Mouse (Mus musculus): ENCODE results near the gene Fat3.
A peak's percentile ranks its signal among the peaks of the same experiment; 100 is the strongest.

Fat3 gene

DNA sequence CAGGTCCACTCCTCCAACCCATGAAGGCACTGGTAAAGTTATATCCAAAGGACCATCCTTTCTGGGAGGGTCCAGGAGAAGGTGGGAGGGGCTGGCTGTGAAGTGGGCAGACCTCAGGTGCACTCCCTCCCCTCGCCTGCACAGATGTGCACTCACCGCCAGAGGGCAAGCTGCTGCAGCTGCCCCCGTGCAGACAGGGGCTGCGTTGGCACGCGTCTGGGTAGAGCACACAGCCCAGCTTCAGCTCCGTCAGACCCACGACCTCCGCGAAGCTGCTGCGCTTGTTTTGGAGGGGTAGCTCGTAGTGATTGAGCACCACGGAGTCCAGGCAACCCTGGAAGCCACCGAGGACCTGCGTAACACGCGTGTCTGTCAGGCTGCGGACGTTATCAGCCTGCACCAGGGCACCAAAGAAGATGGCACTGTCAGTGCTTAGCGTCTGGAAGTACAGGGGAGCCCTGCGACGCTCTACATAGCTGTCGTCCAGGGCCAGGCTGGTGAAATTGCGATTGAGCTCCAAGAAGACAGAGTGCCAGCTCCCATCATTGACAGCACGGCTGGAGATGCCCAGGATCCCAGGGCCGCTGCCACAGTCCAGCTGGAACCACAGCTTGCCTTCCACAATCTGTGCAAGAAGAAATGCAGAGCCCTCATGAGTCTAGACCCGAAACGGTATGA, 563.1 kb downstream of the Fat3 start:
- DNase-seq = no peak

DNA sequence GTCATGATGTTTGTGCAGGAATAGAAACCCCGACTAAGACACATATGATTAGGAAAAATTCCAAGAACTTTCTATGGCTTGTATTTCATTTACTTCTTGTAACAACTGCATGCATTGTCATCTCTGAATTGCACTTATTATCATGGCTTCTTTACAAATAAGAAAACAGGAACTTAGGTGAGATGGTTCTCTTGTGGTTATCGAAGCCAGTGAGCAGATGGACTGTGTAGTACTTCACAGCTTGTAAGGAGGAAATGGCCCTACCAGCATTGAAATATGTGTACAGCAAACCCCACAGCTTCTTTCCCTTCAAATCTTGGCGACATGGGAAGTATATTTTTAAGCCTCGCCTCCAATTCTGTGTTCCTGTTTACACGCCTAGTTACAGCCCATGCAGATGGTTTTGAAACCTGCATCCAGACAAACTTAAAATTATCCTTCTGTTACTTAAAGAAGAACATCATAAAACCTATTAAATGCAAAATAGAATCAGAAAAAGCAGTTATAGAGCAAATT, 570.1 kb downstream of the Fat3 start:
- no peak for DNase-seq

DNA sequence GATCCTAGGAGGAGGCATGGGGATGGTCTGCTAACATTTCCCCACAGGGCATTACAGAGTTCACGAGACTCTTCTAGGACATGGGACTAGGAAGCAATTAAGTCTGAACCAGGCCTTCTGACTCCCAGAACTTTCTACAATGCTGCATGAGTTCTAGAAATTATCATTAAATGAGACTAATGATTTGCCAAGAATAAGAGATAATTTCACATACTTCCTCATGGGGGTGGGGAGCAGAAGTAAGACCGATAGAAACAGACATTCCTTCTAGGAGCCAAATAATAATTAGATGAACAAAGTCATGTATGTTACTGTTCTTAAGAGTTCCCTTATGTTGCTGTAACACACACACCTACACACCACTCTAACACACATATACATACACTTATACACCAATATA, 572.8 kb downstream of the Fat3 start:
- DNase-seq = no peak

DNA sequence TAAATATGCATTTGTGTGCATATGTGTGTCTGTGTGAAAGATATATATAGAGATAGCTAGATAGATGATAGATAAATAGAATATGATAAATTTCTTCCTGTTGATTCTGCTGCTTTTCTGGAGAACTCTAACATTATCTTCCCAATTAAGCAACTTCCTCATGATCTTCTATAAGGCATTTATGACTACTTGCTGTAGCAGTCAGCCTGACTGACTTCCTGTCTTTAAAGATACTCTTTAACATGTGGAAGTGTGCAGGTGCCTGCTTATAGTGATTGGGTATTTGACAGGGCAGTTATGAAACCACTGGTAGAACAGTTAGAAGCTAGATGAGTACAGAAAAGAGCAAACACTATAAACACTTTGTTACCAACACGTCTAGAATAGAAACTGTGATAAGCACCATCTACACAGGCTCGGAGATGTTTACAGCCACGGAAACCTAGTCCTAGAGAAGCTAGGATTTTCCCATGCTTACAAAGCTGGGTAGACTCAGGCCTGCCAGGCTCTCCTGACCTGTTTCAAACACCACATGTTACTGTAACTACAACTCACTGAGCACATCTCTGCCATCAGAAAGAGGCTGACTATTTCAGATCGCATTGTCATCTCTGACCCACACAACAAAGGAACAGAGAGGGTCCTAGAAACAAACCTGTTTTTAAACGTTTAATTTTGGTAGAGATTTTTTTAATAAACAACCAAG, 573.6 kb downstream of the Fat3 start:
- DNase-seq = no peak

DNA sequence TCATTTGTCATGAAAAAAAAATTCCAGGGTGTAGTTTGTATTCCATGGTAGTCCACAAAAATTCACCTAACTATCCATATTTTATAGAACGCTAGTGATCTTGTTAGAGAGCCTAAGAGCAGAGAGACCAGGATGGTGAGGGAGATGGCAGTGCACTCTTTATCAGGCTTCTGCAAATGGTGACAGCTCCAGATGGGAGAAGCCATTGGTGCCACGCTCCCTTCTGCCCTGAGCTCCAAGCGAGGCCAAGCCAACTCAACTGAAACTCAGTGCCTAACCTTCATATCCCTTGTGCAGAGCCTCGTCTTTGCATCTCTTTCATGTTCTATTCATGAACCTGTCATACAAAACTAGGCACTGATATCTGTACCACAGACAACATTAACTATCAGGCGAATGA, 575.8 kb downstream of the Fat3 start:
- no peak for DNase-seq

DNA sequence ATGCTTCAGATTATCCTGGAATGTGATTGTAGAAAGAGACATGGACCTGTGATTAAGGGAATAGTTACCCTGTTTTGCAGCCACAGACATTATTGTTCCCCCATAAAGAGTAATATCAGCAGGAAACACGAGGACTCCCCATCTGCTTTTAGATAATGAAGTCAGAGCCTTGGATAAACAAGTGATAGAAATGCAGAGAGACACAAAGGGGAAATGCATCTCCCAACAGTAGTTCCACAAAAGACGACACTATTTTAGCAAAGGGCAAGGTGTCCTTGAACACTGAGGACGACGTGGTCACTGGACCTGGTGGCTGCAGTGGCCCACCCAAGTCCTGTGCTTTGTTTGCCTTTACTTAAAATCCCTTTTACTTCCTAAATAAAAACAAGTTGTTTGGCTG, 580.8 kb downstream of the Fat3 start:
- no peak for DNase-seq

DNA sequence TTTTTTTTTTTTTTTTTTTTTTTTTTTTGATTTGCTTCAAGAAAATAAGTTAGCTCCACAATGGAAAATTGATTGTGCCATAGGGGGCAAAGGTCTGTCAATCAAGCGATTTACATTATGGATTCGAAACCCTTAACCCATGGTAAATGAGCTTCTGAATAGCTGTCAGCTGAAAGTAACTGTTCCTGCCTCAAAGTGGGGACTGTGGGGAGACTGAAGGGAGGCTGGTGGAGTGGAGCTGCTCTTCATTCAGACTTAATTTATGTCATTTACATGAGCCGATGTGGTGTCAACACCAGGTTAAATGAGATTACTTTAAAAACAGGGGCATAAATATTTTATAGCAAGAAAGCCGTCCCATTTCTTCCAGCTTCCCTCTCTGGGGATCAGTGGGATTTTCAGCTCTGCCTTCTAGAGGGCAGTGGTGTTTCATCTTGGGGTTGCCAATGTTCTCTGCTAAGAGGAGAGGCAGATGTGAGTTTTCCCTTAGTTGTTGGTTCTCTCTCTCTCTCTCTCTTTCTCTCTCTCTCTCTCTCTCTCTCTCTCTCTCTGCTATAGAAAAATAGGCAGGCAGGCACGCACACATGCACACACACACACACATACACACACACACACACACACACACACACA, 581.6 kb downstream of the Fat3 start:
- no peak for DNase-seq

DNA sequence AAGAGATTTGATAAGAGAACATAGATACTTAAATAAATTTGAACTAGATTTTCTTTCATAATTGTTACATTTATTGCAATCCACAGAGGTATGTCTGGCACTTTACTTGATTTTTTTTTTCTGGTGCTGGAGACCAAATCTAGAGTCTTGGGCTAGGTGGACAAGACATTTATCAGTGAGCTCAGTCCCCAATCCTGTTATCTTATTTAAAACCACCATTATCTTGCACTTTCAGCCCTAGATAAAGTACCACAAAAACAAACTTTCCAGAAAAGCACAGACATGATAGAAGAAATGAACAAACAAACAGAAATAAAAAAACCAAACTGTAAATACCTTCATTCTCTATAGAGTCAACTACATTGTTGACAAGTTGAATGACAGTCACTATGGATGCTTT, 584.5 kb downstream of the Fat3 start:
- no peak for DNase-seq

DNA sequence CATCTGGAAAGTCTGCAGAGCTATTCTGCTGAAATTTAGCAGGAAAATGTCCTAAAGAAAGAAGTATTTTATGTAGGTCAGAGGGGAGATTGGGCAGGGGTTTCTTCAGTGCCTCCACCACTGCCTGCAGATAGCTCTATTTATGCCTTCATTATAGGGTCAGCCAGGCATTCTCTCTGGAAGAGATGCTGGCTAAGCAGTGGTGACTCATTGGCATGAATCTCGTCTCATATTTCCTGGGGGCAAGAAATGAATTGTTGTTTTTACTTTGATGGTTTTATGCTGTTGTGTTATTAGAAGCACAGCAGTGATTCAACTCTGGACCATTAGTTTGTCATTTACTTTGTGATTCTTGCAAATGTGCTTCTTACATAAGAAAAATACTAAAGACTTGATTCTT, 588.4 kb downstream of the Fat3 start:
- DNase-seq = no peak

DNA sequence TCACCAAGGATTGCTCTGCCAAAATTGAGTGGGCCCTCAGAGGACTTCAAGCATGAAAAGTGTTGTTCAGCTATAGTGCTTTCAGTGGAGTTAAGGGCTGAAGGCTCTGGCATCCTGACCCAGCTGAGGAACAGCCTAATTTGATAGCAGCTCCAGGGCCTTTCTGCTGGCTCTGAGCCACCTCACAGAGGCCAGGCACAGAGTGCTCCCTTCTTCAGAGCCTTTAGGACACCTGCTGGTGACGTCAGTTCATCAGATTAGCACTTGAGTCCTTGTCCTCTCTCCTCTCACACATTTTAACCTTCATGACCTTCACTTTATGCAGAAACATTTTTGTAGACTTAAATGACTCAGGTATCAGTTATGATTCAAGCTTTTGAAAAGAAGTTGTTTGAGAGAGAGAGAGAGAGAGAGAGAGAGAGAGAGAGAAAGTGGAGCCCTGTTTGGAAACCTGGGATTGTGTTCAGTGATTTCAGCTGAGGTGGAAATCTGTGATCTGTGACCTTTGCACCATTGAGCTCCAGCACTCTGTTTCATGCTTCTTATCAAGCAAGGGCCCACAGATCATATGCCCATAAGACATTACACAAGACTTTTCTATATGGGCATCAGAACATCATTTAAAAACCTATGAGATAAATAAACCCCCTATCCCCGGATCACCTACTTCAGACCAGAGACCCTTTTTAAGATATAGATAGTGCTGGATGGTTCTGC, 591.5 kb downstream of the Fat3 start:
- no peak for DNase-seq

DNA sequence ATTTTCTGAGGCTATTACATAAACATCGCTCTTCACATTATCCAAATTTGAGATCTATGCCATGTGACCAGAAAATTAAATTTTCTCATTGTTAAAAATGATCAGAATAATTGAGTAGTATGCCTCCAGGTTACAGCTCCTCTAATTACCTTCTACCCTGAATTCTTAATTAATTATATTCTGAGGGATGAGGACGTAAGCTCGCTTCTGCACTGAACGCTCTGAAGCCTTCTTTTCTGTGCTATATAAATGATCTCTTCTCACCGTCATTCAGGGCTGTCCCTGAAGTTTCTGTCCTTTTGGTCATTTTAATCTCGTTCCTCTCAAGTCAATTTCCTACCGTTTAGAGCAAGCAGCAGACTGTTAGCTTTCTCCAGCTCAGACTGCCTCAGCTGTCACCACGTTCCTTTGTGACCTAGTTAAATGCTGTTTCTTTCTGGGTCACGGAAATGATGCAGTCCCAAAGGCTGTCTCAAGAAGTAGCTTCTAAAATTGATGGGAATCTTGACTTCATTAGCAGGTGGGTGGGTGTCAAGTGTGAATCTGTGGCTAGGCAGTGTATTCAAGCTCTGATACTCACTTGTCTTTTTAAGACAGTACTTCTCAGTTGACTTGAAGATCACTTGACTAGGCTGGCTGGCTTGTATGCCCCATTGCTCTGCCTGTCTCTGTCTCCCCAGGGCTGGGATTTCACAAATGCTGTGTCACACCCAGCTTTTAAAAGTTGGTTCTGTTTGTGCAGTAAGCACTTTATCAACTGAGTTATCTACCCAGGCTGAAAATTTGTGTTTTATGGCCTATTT, 596.9 kb downstream of the Fat3 start:
- DNase-seq = no peak

DNA sequence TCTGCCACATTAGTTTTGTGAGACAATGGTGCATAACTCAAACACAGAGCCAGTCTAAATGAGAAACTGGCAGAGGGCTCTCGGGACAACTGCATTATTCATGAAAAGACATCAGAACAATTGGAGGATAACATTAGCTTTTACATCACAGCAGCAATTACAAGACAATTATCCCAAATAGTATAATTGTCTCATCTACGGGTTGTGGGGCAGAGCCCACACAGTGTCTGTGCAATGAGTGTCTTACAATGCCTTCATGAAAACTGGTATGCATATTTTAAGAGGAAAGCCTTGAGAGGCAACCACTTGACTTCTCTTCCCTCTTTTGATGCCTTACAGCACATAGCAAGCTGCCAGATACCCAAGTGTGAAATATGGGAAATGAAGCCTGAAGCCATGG, 603.0 kb downstream of the Fat3 start:
- DNase-seq = no peak

DNA sequence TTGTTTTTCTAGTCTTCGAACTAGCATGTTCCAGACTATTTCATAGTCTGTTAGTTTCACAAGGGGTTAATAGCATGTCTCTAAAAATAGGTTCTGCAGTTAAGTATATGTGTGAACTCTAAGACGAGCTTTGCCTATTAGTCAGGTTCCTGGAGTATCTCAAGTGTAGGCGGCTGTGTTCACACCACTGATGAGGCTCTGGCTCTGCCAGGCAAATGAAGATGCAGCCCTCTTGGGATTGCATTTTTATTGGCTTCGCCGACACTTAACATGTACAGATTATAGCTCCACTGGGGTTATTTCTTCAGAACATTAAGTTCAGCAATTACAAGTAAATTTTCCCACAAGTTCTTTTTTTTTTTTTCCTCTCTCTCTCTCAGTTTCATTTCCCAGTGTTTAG, 614.3 kb downstream of the Fat3 start:
- no peak for DNase-seq

DNA sequence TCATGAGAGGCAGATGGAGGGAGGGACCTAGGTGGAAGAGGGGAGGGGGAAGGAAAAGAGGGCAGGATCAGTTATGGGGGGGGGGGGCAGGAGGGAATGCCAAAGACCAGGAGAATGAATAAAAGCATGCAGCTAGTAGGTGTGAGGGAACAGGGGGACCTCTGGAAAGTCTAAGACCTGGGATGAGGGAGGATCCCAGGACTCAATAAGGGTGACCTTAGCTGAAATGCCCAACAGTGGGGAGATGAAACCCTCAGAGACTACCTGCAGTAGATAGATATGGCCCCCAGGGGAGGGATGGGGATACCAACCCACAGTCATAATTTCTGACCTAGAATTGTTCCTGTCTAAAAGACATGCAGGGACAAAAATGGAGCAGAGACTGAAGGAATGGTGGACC, 620.3 kb downstream of the Fat3 start:
- no peak for DNase-seq

DNA sequence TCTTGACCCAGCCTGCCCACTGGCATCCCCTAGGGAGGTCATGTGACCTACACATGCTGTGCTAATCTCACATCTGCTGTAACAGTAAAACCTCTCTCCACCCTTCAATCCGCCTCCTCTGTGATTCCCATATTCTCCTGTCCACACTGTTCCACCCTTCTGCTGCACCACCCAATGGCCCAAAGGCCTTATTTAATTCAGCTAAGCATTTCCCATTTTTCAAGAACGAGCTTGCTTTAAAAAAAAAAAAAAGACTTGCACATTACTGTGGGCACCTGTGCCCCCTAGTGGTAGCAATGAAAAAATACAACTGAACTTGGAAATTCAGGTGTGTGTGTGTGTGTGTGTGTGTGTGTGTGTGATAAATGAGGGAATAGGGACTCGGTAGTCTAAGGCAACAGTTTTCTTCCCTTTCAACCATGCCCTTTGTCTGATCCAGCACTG, 620.9 kb downstream of the Fat3 start:
- DNase-seq = peak; percentile 8

DNA sequence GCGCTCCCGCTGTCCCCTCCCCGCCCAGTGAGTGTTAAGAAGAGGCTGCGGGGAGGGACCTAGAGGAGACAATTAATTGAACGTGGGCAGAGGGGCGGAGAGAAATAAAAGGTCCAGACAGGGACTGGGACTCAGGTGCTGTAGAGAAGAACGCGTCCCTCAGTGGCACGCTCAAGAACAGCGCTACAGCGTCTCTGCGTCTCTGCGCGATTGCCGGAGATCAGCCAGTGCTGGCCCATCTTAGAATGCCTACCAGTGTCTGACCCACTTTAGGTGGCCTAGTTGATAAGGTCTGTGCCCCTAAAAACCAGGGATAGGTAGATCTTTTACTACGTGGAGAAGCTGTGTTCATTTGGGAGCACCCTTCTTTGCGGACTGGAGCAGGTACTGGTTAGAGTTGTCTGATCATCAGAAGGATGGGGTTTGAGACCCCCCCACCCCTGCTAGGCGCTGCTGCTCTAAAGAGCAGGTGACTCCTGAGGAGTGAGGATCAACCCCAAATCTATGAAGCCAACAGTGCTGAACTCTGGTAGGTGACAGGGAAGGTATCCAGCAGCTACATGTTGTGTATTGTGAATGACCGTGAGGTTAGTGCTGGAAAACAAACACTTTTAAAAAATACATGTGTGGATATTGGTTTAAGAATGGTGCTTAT, 626.5 kb downstream of the Fat3 start, which contains the start of gene Mtnr1b:
Gene Mtnr1b (minus strand): TSS at position 51 of the 655 bp plus-strand sequence.
- DNase-seq = no peak

DNA sequence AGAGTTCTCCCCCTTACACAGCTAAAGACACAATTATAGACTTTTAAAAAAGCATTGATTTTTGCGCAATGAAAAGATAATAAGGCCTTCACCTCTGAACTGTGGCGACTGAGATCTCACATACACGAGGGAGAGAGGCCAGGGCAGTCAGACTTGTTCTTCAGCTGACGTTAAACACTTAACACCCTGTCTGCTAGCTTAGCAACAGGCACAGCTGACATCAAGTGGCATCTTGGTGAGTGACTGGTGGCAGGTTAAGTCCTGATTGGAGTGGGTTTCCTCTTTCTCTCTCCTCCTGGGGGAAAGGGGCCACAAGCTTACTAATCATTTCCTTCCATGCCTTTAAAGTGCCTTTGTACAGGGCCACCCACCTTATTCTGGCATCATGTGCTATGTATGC, 631.1 kb downstream of the Fat3 start:
- no peak for DNase-seq

DNA sequence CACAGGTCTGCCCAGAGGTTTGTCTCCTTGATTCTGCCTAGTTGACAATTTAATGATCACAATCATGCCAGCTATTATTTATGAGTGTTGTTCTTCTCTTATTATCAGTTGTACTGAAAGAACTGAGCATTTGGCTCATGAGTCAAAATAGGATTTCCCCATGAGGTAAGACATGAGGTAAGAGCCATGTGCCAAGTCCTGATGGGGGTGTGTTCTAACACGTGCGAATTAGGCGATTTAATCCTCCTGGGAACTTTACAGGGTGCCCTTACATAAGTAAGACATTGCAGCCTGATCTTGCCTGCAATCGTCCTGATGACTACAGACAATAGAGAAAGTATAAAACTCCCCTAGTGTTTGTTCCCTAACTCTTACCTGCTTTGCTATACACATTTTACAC, 631.6 kb downstream of the Fat3 start:
- no peak for DNase-seq

DNA sequence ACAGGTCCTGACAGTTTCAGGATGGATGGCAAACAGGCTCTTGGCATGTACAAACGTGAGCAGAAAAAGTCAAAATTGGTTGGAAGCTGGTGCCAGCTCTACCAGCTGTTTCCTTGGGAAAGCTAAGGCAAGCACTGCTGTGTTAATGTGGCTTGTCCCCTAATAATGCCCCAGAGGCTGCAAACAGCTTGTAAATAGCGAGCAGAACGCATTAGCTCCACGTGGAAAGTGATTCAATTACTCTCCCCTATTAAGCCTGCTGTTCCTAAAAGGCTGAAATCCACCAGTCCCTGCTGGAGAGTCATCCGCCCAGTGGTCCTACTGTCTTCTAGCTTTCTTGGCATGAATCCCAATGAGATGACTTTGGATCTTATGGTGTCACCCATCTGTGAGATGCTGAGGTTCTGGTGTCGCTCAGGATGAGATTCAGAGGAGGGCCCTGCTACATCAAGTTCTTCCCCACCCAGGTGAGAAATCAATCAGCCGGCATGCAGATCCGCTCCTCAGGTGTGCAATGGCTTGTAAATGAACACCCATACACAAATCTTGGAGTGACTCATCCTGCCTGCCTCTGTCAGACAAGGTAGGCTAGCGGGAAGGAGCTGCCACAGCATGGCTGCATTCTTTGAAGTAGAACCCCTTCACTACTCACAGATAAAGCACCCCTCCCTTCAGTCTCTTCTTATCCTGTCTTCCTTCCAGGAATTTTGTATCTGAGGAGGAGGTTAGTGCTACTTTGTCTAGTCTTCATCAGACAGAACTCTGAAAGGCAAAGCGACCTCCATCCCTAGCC, 634.6 kb downstream of the Fat3 start:
- no peak for DNase-seq

DNA sequence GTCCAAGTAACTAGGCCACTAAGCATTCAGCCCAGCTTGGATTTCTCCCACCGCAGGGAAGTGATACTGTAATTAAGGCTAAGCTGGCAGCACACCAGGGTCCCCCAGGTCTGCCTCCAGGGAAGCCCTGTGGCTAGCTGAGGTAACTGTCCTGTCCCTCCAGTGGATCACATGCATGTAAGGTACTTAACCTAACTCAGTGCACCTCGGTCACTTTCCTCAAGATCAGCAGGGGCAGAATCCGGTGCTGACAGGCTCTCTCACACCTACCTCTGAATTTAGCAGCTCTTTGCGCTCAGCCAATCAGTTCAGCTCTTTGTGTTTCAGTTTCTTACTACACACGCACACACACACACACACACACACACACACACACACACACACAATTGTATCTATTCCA, 639.7 kb downstream of the Fat3 start:
- DNase-seq = no peak
